Mouse (Mus musculus) bone marrow, adult 2 months (tissue): Measurements from ENCODE around the gene Spatc1l. TPM values are rescaled to one million over a fixed set of nuclear protein-coding genes. Genes with fewer than 3 reads are reported as not detected.

Experiments
- H3K27ac ChIP-seq: fragments of 200-500 bp; 2 replicates; pipeline ENCODE4 v1.5.1; 2012; ENCODE audit warnings: low read depth, mild to moderate bottlenecking, control low read depth, inconsistent platforms, low read length; ENCODE audit not compliant: control insufficient read depth, poor library complexity, insufficient read depth
- H3K4me1 ChIP-seq: fragments of 200-500 bp; 2 replicates; pipeline ENCODE4 v1.6.1; 2011; ENCODE audit warnings: low read length; ENCODE audit not compliant: control insufficient read depth, insufficient read depth
- H3K4me3 ChIP-seq: fragments of 200-500 bp; replicated peaks from 2 replicates; pipeline ENCODE3; 2011; ENCODE audit warnings: mild to moderate bottlenecking, low read depth, low read length, control low read depth; ENCODE audit not compliant: control insufficient read depth
- CTCF ChIP-seq: fragments of 200-500 bp; IDR thresholded peaks from 2 replicates; pipeline ENCODE4 v1.5.1; 2011; ENCODE audit warnings: low read length, control low read depth; ENCODE audit not compliant: control insufficient read depth, insufficient read depth
- POLR2A ChIP-seq: fragments of 200-500 bp; IDR thresholded peaks from 2 replicates; pipeline ENCODE4 v1.6.1; 2011; ENCODE audit warnings: low read depth, mild to moderate bottlenecking, control low read depth, low read length, borderline replicate concordance; ENCODE audit not compliant: control insufficient read depth
- WGBS: fragments of 180-500 bp; shearing (Covaris S2); methylation state at CpG from one replicate; pipeline ENCODE4 v1.1.7; 2018; 5-methylcytosine and 5-hydroxymethylcytosine counted together
- polyA plus RNA-seq: library from polyadenylated mRNA; stranded (reverse); fragments of >200 nt; gene quantifications from 2 replicates; pipeline ENCODE4 v1.2.4, GENCODE M21; 2011; ENCODE audit warnings: low replicate concordance; ENCODE audit not compliant: missing spikeins, insufficient read depth, insufficient read length

Gene Spatc1l
- not detected in 2 replicates for polyA plus RNA-seq

GRCm38 (mm10) chr10:76561972-76562371 is at the start of gene Spatc1l:
TSS of gene Spatc1l (plus strand) at chr10:76562272.
- TF ChIP-seq CTCF (no peak), POLR2A (no peak)
- Histone ChIP-seq H3K4me3 (no peak within 1 kb of the TSS), H3K27ac (no peak within 1 kb of the TSS), H3K4me1 (no peaks in the 10 kb centered on the region)
- 80% methylated on average over 10 of the region's 10 CpGs for WGBS

DNA sequence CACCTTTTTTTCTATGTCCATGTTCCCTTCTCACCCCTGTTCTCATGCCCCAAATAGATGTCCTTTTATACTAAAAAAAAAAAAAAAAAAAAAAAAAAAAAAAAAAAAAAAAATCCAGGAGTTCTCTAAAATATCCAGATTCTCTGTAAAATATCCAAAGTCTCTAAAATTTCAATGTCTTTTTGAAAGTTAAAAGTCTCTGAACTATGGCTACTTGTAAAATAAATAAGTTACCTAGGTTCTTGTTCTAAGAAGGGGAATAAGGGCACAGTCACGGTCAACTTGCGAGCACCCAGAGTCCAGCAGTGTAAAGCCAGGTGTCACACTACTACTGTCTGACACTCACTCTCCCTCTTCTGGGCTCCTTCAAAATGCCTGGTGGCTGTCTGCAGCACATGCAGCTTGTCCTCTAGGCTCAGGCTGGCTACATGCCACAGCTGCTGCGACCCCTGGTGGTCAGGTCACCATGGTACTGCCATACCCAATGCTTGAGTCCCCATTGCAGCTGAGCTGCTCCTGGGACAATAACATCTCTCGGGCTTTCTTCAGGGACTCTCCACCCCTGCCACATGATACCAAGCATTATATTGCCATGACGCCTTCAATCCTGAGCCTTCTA is 49.0 kb upstream of the Spatc1l start:
- H3K4me1 ChIP-seq: no peaks in the 10 kb centered on the region
- WGBS: 46% methylated on average over 5 of the region's 5 CpGs
- no peak overlapping the region for H3K4me3 ChIP-seq
- H3K27ac ChIP-seq: no peak overlapping the region
- TF ChIP-seq POLR2A: no peak
- peak; percentile 94 for TF ChIP-seq CTCF

DNA sequence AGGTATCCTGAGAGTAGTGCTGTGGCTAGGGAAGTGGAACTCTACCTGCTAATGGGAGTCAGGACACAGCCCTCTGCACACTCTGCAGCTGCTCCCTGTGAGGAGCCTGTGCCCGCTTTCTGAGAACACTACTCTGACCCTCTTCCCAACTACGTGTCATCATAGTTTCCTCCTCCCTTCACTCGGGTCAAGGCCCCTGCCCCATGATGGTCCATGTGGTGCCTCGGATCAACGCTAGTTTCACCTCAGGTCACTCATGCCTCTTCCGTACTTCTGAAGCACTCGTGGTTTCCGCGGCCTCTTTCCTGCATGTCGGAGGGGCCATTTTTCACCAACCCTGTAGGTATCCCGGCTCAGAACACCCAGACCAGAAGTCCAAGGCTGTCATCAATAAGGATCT is 31.1 kb upstream of the Spatc1l start:
- Histone ChIP-seq H3K4me1 (no peaks in the 10 kb centered on the region; the same call in 1 of the 2 replicates), H3K27ac (no peak overlapping the region), H3K4me3 (peak overlapping the region; percentile 60)
- 1% methylated on average over 11 of the region's 11 CpGs for WGBS
- TF ChIP-seq POLR2A (no peak), CTCF (no peak)

GRCm38 (mm10) chr10:76531375-76531774 is 30.7 kb upstream of the Spatc1l start, which contains the start of gene Lss:
TSS of gene Lss (plus strand) at chr10:76531588.
- Histone ChIP-seq H3K4me3 (peak within 1 kb of the TSS; percentile 77), H3K4me1 (no peaks in the 10 kb centered on the region; the same call in 1 of the 2 replicates), H3K27ac (no peak within 1 kb of the TSS; the same call in 1 of the 2 replicates)
- under 1% methylated on average over 37 of the region's 37 CpGs for WGBS
- TF ChIP-seq CTCF (peak; percentile 12; the same call in 1 of the 2 replicates), POLR2A (peak; percentile 60; the same call in 1 of the 2 replicates)

- Histone ChIP-seq H3K4me1 (no peaks in the 10 kb centered on the region; the same call in 1 of the 2 replicates), H3K4me3 (peak overlapping the region; percentile 77), H3K27ac (no peak overlapping the region; the same call in 1 of the 2 replicates)
- 5% methylated on average over 14 of the region's 14 CpGs for WGBS
- no peak for TF ChIP-seq CTCF
- no peak for TF ChIP-seq POLR2A
These were observed 30.2 kb upstream of the Spatc1l start for GRCm38 (mm10) chr10:76531828-76532227.

- no peaks in the 10 kb centered on the region; the same call in 1 of the 2 replicates for H3K4me1 ChIP-seq
- H3K27ac ChIP-seq: no peak overlapping the region
- 93% methylated on average over 7 of the region's 7 CpGs for WGBS
These were observed 26.5 kb upstream of the Spatc1l start for GRCm38 (mm10) chr10:76535526-76535925.

DNA sequence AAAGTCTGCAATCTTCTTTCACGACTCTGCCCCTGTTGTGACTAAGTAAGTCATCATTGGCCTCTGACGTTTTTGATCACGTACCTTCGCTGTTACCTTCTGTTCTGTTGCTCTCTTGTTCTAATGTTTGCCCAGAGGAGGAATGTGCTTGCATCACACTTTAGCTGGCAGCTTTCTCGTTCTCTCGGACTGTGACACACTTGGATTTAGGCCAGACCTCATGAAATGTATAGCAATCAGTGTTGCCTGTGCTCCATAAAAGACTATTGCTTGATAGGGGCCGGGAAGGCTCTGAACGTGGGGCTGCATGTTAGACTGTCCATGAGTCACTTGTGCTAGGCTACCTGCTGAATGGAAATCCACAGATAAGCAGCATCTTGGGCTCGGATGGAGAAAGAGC is 24.5 kb upstream of the Spatc1l start:
- no peak overlapping the region for H3K4me3 ChIP-seq
- H3K27ac ChIP-seq: no peak overlapping the region
- TF ChIP-seq CTCF: no peak
- peaks cover 2% of the 10 kb centered on the region; the same call in 1 of the 2 replicates for H3K4me1 ChIP-seq
- WGBS: 75% methylated on average over 9 of the region's 9 CpGs

More at GRCm38 (mm10) chr10:76535526-76535925, 26.5 kb upstream of the Spatc1l start:
- no peak overlapping the region for H3K4me3 ChIP-seq
- TF ChIP-seq POLR2A (no peak), CTCF (no peak)

DNA sequence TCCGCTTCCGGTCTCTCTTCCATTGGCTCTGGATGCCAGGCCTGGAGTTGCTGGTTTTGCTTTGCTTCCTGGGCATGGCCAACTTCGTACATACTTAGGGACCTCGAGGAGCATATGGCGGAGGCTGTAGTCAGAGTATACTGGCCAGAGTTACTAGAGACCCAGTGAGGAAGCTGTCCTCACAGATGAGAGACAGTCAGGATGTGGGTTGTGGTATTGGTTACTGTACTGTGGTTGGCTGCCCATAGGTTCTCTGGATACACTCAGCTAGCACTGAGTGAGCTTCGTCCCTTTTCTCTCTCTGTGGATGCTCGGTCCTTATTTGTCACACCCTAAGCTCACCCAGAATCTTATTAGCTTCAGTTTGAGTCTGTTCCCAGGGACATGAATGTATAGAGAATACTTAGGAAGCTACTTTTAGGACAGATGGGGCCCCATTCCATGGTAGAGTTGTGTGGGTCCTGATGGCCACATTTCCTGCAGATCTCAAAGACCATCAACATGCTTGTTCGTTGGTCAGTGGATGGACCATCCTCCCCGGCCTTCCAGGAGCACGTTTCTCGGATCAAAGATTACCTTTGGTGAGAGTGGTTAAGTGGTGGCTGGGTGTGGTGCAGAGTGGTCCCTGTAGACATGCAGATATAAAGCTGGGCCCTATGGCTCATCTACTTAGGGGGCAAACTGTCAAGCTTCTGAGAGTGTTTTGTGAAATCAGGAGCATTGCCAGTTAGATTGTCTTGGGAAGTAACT is 20.6 kb upstream of the Spatc1l start:
- H3K27ac ChIP-seq: no peak overlapping the region
- H3K4me3 ChIP-seq: no peak overlapping the region
- WGBS: 40% methylated on average over 11 of the region's 11 CpGs
- TF ChIP-seq CTCF: no peak
- TF ChIP-seq POLR2A: no peak
- peaks cover 2% of the 10 kb centered on the region; the same call in 1 of the 2 replicates for H3K4me1 ChIP-seq
